Mouse (Mus musculus) heart, adult 2 months (tissue): Measurements from ENCODE around the gene Ralb.

Experiments
- CTCF ChIP-seq: fragments of 200-600 bp; IDR thresholded peaks from 2 replicates; pipeline ENCODE4 v1.8.1; 2022; ENCODE audit warnings: antibody characterized with exemption, mild to moderate bottlenecking, moderate library complexity
- EP300 ChIP-seq: fragments of 200-500 bp; IDR thresholded peaks from 2 replicates; pipeline ENCODE4 v1.6.1; 2011; ENCODE audit warnings: low read depth, low read length, control low read depth; ENCODE audit not compliant: insufficient read depth
- POLR2A ChIP-seq: fragments of 200-500 bp; IDR thresholded peaks from 2 replicates; pipeline ENCODE4 v1.6.1; 2011; ENCODE audit warnings: mild to moderate bottlenecking, low read depth, low read length, control low read depth; ENCODE audit not compliant: insufficient read depth

DNA sequence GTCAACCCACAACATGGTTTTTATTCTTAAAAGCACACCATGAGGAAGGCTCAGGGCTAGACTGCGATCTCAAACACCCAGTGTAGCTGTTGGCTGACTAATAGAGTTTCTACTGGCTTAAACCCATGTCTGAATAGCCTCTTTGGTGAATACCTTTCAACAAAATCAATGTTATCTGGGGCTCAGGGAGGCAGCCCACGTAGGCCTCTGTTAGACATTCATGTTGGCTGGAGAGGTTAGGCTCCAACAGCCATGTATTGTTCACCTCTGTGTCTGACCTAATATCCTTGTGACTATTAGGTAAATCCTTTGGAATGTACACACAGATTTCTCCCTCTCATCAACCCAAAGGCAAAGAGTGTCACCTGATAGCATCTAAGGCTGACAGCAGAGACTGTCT lies 31.5 kb upstream of the Ralb start:
- TF ChIP-seq POLR2A (no peak), CTCF (no peak), EP300 (no peak)
